Mouse (Mus musculus) ES-E14 (cell line): ENCODE data around the gene Pdlim7.

Experiments used
- HCFC1 ChIP-seq: IDR thresholded peaks from 2 replicates; pipeline ENCODE4 v1.6.1; 2012; ENCODE audit warnings: low read length, inconsistent platforms, borderline replicate concordance; ENCODE audit not compliant: insufficient read depth
- MAFK ChIP-seq: IDR thresholded peaks from 2 replicates; pipeline ENCODE4 v1.6.1; 2014; ENCODE audit warnings: mild to moderate bottlenecking, low read depth, low read length, inconsistent platforms; ENCODE audit not compliant: insufficient read depth
- ZC3H11A ChIP-seq: IDR thresholded peaks from 2 replicates; pipeline ENCODE4 v1.6.1; 2012; ENCODE audit warnings: low read depth, mild to moderate bottlenecking, inconsistent platforms, low read length, borderline replicate concordance
- ZNF384 ChIP-seq: IDR thresholded peaks from 2 replicates; pipeline ENCODE4 v1.6.1; 2012; ENCODE audit warnings: low read depth, low read length, inconsistent platforms

- TF ChIP-seq ZC3H11A (no peak), HCFC1 (no peak), MAFK (no peak), ZNF384 (no peak)
These were observed 13.7 kb upstream of the Pdlim7 start for GRCm38 (mm10) chr13:55527212-55527611.
